Mouse (Mus musculus): ENCODE data around the gene Pbrm1. TPM values are rescaled to one million over a fixed set of nuclear protein-coding genes. Genes with fewer than 3 reads are reported as not detected.

Pbrm1 gene
- polyA plus RNA-seq (2016; fragmentation: Nextera tagmentation; extraction: Ambion mirVana): 143 and 186 TPM in 2 replicates

DNA sequence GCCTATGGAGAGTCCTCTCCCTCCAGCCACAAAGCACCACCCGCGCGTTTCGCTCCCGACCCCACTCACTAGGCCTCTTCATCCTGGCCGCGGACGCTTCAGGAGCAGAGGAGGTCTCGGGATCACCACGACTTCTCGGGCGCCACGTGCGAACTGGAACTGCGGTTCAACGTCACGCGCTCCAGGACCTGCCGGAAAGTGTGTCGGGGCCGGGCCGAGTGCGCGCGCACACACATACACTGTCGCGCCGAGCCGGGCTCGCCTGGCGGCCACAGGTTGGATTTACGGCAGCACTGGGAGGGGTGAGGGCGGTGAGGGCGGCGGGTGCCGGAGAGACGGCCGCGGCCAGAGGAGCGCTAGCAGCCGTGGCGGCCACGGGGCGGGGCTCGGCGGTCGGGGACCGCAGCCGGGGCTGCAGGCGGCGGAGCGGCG lies at the start of gene Pbrm1, which contains the start of gene Gnl3:
Pbrm1 (plus strand) TSS at position 279 of the 432 bp plus-strand sequence.
Gnl3 (minus strand) TSS at position 293 of the 432 bp plus-strand sequence.
- no peaks in the 10 kb centered on the region for H3K9me3 ChIP-seq (replicated peaks)
- H3K27me3 ChIP-seq (ENCODE audit: low read depth, poor library complexity, severe bottlenecking): no peaks in the 10 kb centered on the region
- peak within 1 kb of the TSS; percentile 88 for H3K4me3 ChIP-seq
- WGBS: under 1% methylated on average over 51 of the region's 53 CpGs
- peak within 1 kb of the TSS; percentile 100 for H3K27ac ChIP-seq
- peak; percentile 98 for DNase-seq (ENCODE audit: low spot score)
- H3K36me3 ChIP-seq: peaks cover 66% of the 10 kb centered on the region
- H3K4me1 ChIP-seq: peaks cover 20% of the 10 kb centered on the region

DNA sequence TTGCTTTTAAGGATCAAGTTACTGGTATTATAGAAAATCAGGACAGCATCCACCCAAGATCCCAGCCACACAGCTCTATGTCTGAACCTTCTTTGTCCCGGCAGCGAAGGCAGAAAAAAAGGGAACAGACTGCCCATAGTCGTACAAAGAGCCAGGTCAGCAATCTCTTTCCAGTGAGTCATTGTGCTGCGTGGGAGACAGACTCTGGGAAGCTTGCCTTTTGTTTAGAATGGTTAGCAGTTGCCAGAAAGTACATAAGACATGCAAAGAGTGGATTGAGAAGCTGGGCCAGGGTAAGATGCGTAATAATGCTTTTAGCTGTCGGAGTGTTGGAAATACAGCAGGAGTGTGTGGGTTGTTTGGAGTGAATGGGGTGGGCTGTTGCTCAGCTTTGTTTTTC lies 44.7 kb upstream of the Pbrm1 start:
- Histone ChIP-seq H3K27me3 (ENCODE audit: low read depth, poor library complexity, severe bottlenecking) (no peaks in the 10 kb centered on the region), H3K4me1 (no peaks in the 10 kb centered on the region), H3K36me3 (peaks cover 51% of the 10 kb centered on the region), H3K27ac (no peak overlapping the region), H3K9me3 (replicated peaks) (no peaks in the 10 kb centered on the region), H3K4me3 (no peak overlapping the region)
- DNase-seq (ENCODE audit: low spot score): no peak
- 92% methylated on average over 6 of the region's 6 CpGs for WGBS

DNA sequence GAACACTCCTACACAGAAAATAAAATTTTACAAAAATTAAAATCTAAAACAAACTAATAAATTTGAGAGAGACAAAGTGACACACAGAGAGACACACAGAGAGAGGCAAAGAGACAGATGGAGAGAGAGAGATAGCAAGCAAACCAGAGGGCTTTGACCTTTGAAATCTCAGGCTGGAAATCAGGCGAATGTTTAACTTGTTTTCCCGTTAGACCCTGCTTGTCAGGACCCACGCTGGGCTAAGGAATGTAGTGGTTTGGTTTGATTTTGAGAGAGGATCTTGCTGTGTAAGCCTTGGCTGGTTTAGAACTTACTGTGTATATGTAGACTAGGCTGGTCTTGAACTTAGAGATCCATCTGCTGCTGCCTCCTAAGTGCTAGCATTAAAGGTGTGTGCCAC lies 42.7 kb upstream of the Pbrm1 start:
- H3K4me3 ChIP-seq: no peak overlapping the region
- no peaks in the 10 kb centered on the region for H3K4me1 ChIP-seq
- H3K27ac ChIP-seq: no peak overlapping the region
- 81% methylated on average over 3 of the region's 3 CpGs for WGBS
- H3K36me3 ChIP-seq: peaks cover 48% of the 10 kb centered on the region
- H3K27me3 ChIP-seq (ENCODE audit: low read depth, poor library complexity, severe bottlenecking): no peaks in the 10 kb centered on the region
- no peak for DNase-seq (ENCODE audit: low spot score)
- H3K9me3 ChIP-seq (replicated peaks): no peaks in the 10 kb centered on the region

GRCm38 (mm10) chr14:30996417-30996816 lies 22.5 kb upstream of the Pbrm1 start:
- no peak overlapping the region for H3K4me3 ChIP-seq
- H3K9me3 ChIP-seq (replicated peaks): no peaks in the 10 kb centered on the region
- no peak overlapping the region for H3K27ac ChIP-seq
- no peaks in the 10 kb centered on the region for H3K27me3 ChIP-seq (ENCODE audit: low read depth, poor library complexity, severe bottlenecking)
- peaks cover 30% of the 10 kb centered on the region for H3K36me3 ChIP-seq
- peaks cover 8% of the 10 kb centered on the region for H3K4me1 ChIP-seq
- DNase-seq (ENCODE audit: low spot score): no peak

DNA sequence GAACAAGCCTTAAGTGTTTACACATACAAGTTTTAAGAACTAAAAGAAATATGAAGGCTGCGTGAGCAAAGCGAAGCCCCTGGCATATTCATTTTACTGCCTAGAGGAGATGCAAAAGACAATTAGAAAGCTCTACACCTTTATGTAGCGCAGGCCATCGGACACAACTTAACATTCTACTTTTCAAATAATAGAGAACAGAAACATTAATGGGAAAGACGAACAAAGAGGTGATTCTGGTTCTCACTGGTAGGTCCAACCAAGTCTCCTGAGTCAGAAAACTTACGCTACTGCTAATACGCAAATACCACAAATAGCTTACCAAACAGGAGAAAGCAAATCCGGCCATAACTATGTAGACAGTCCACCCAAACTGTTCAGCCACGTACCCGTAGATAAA lies 18.6 kb upstream of the Pbrm1 start:
- Histone ChIP-seq H3K4me3 (peak overlapping the region; percentile 98), H3K9me3 (replicated peaks) (no peaks in the 10 kb centered on the region), H3K27ac (peak overlapping the region; percentile 96; the same call in 1 of the 2 replicates), H3K36me3 (peaks cover 33% of the 10 kb centered on the region), H3K27me3 (ENCODE audit: low read depth, poor library complexity, severe bottlenecking) (no peaks in the 10 kb centered on the region), H3K4me1 (peaks cover 16% of the 10 kb centered on the region)
- 67% methylated on average over 10 of the region's 10 CpGs for WGBS
- DNase-seq (ENCODE audit: low spot score): no peak

DNA sequence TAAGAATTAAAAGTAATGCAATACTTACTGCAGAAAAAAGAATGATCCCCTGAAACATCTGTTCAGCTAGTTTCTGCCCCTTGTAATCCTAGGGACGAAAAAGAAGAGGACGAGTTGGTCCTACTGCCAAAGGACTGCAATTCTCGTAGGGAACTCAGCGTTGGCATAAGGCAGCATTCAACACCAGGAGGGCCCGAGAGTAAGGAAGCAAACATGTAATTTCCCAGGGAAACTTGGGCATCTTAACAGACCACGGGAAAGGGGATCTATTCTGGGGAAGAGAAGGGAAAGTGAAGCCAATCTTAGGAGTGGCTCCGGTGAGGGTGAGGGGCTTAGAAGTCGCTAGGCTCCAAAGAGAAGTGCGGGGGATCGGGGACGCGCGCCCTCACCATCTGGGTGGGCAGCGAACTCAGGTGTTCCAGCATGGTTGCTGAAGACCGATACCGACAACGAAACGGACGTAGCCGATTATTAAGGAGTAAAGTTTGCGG lies 18.1 kb upstream of the Pbrm1 start:
- Histone ChIP-seq H3K36me3 (peaks cover 33% of the 10 kb centered on the region), H3K27me3 (ENCODE audit: low read depth, poor library complexity, severe bottlenecking) (no peaks in the 10 kb centered on the region), H3K4me3 (peak overlapping the region; percentile 98), H3K9me3 (replicated peaks) (no peaks in the 10 kb centered on the region), H3K27ac (peak overlapping the region; percentile 96), H3K4me1 (peaks cover 16% of the 10 kb centered on the region)
- no peak for DNase-seq (ENCODE audit: low spot score)
- WGBS: under 1% methylated on average over 21 of the region's 21 CpGs

- peak; percentile 90 for DNase-seq (ENCODE audit: low spot score)
- H3K4me1 ChIP-seq: peaks cover 16% of the 10 kb centered on the region
- under 1% methylated on average over 84 of the region's 84 CpGs for WGBS
- H3K9me3 ChIP-seq (replicated peaks): no peaks in the 10 kb centered on the region
- no peaks in the 10 kb centered on the region for H3K27me3 ChIP-seq (ENCODE audit: low read depth, poor library complexity, severe bottlenecking)
- peak within 1 kb of the TSS; percentile 98 for H3K4me3 ChIP-seq
- peak within 1 kb of the TSS; percentile 96 for H3K27ac ChIP-seq
- peaks cover 30% of the 10 kb centered on the region for H3K36me3 ChIP-seq
Observed at GRCm38 (mm10) chr14:31001307-31002205, 17.4 kb upstream of the Pbrm1 start, which contains the start of the genes Glt8d1 and Spcs1. Gene Glt8d1 (plus strand): TSS chr14:31001400. Gene Spcs1 (minus strand): TSS chr14:31001672.

DNA sequence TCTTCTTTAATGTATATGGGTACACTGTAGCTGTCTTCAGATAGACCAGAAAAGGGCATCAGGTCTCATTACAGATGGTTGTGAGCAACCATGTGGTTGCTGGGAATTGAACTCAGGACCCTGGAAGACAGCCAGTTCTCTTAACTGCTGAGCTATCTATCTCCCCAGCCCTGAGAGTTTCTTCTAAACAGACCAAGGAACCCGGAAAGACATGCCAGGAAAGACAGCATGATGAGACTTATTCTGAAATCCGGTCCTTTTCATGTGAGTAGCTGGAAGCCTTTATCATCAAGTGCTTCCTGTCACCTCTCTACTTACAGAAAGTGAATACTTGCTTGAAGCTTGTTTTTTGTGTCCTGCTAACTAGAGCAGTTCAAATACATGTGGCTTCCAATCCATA lies 14.4 kb upstream of the Pbrm1 start:
- no peak for DNase-seq (ENCODE audit: low spot score)
- WGBS: 89% methylated on average over 2 of the region's 2 CpGs
- H3K4me1 ChIP-seq: peaks cover 16% of the 10 kb centered on the region
- H3K27me3 ChIP-seq (ENCODE audit: low read depth, poor library complexity, severe bottlenecking): no peaks in the 10 kb centered on the region
- H3K9me3 ChIP-seq (replicated peaks): no peaks in the 10 kb centered on the region
- peaks cover 33% of the 10 kb centered on the region for H3K36me3 ChIP-seq
- H3K27ac ChIP-seq: no peak overlapping the region
- H3K4me3 ChIP-seq: no peak overlapping the region

GRCm38 (mm10) chr14:31006779-31007178 lies 12.2 kb upstream of the Pbrm1 start:
- WGBS: 67% methylated on average over 5 of the region's 5 CpGs
- Histone ChIP-seq H3K27ac (no peak overlapping the region), H3K36me3 (peaks cover 54% of the 10 kb centered on the region), H3K27me3 (ENCODE audit: low read depth, poor library complexity, severe bottlenecking) (no peaks in the 10 kb centered on the region), H3K4me1 (peaks cover 8% of the 10 kb centered on the region), H3K9me3 (replicated peaks) (no peaks in the 10 kb centered on the region), H3K4me3 (no peak overlapping the region)
- no peak for DNase-seq (ENCODE audit: low spot score)

GRCm38 (mm10) chr14:31011588-31011987 lies 7.3 kb upstream of the Pbrm1 start:
- 92% methylated on average over 3 of the region's 3 CpGs for WGBS
- H3K4me1 ChIP-seq: no peaks in the 10 kb centered on the region
- H3K4me3 ChIP-seq: no peak overlapping the region
- peaks cover 97% of the 10 kb centered on the region for H3K36me3 ChIP-seq
- no peak for DNase-seq (ENCODE audit: low spot score)
- no peak overlapping the region for H3K27ac ChIP-seq
- no peaks in the 10 kb centered on the region for H3K27me3 ChIP-seq (ENCODE audit: low read depth, poor library complexity, severe bottlenecking)
- H3K9me3 ChIP-seq (replicated peaks): no peaks in the 10 kb centered on the region

- Histone ChIP-seq H3K27ac (no peak overlapping the region), H3K9me3 (replicated peaks) (no peaks in the 10 kb centered on the region), H3K4me1 (peaks cover 13% of the 10 kb centered on the region), H3K36me3 (peaks cover 92% of the 10 kb centered on the region), H3K27me3 (ENCODE audit: low read depth, poor library complexity, severe bottlenecking) (no peaks in the 10 kb centered on the region), H3K4me3 (no peak overlapping the region)
- no peak for DNase-seq (ENCODE audit: low spot score)
- 98% methylated on average over 2 of the region's 2 CpGs for WGBS
Observed at GRCm38 (mm10) chr14:31013928-31014327, 5.0 kb upstream of the Pbrm1 start.

DNA sequence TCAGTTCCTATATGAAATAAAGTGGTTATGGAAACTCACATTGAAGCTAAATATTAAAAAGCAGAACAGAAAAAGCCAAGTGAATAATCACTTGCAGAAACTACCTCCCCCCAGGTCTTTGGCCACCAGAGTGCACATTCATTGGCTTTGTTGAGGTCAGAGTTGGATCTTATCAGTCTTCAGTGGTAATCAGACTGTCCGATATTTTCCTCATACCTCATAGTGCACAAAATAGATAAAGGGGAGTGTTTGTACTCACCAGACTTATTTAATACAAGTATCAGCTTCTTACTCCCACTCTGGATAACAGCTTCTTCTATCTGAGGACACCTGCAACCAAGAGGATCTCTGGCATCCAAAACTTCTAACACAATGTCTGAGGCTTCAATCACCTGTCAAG lies 2.9 kb upstream of the Pbrm1 start:
- Histone ChIP-seq H3K36me3 (peaks cover 70% of the 10 kb centered on the region), H3K4me3 (no peak overlapping the region), H3K4me1 (peaks cover 20% of the 10 kb centered on the region), H3K27ac (no peak overlapping the region), H3K27me3 (ENCODE audit: low read depth, poor library complexity, severe bottlenecking) (no peaks in the 10 kb centered on the region), H3K9me3 (replicated peaks) (no peaks in the 10 kb centered on the region)
- no peak for DNase-seq (ENCODE audit: low spot score)
- WGBS: 90% methylated on average over 1 of the region's 1 CpGs

- WGBS: 3% methylated on average over 2 of the region's 2 CpGs
- no peaks in the 10 kb centered on the region for H3K9me3 ChIP-seq (replicated peaks)
- peaks cover 66% of the 10 kb centered on the region for H3K36me3 ChIP-seq
- no peaks in the 10 kb centered on the region for H3K27me3 ChIP-seq (ENCODE audit: low read depth, poor library complexity, severe bottlenecking)
- peaks cover 20% of the 10 kb centered on the region for H3K4me1 ChIP-seq
- no peak for DNase-seq (ENCODE audit: low spot score)
- H3K4me3 ChIP-seq: peak overlapping the region; percentile 88
- H3K27ac ChIP-seq: peak overlapping the region; percentile 100
Observed at GRCm38 (mm10) chr14:31017854-31018253, 1.1 kb upstream of the Pbrm1 start.

Data from limb, embryonic 10.5 days (tissue).